Mouse (Mus musculus): ENCODE data around the gene Sorbs1.

DNA sequence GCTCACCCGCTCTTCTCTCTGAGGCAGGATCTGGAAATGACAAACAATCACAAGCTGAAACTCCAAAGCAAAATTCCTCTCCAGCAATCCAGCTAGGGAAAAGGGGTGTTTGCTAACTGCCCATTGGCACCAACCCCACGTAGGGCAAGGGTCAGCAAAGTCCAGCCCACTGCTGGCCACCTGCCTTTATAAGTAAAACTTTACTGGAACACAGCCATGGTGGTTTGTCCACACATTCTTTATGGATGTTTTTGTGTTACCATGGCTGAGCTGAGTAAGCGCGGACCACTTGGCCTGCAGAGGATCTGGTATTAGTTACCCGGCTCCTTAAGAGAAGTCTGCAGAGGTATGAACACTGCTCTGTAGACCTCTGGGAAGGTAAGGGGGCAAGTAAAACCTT lies 148.4 kb downstream of the Sorbs1 start:
- no peak for TF ChIP-seq MAX (IDR thresholded peaks at IDR 0.05; ENCODE audit: low read depth)
- TF ChIP-seq MYOD1 (IDR thresholded peaks at IDR 0.05; ENCODE audit: control insufficient read depth in 1 of 3, insufficient read length in 2 of 3, low read depth in 2 of 3) = no peak
- TF ChIP-seq POLR2A (IDR thresholded peaks at IDR 0.05; ENCODE audit: insufficient read length, low read depth) = no peak
- no peak for TF ChIP-seq POLR2AphosphoS2 (IDR thresholded peaks at IDR 0.05; ENCODE audit: insufficient read length, low read depth)
- no peak for TF ChIP-seq USF1 (IDR thresholded peaks at IDR 0.05; ENCODE audit: low read depth)
- no peak for TF ChIP-seq TCF3 (IDR thresholded peaks at IDR 0.05; ENCODE audit: insufficient read length, low read depth)
- TF ChIP-seq MYOG (IDR thresholded peaks at IDR 0.05; ENCODE audit: control insufficient read depth in 1 of 3, insufficient read depth in 1 of 3, insufficient read length in 2 of 3, low read depth in 2 of 3) = no peak
- no peak for TF ChIP-seq SRF (IDR thresholded peaks at IDR 0.05; ENCODE audit: control insufficient read depth, insufficient read length, low read depth)
- TF ChIP-seq TCF12 (IDR thresholded peaks at IDR 0.05; ENCODE audit: insufficient read depth, poor library complexity, severe bottlenecking) = no peak
- TF ChIP-seq CEBPB (IDR thresholded peaks at IDR 0.05; ENCODE audit: insufficient read depth, poor library complexity, severe bottlenecking) = no peak

Data from myocyte (in vitro differentiated cells).